Mouse (Mus musculus): ENCODE measurements around the gene Olfr330.
"Not testable (repeated sequence)": the region's sequence is repeated elsewhere in the genome, so short reads cannot be mapped to it uniquely, and the experiment has no call there.

Gene Olfr330

GRCm38 (mm10) chr11:58534736-58535135 lies at the start of gene Olfr330:
Gene Olfr330 (minus strand): TSS chr11:58534836.
- DNase-seq: not testable (repeated sequence)

DNA sequence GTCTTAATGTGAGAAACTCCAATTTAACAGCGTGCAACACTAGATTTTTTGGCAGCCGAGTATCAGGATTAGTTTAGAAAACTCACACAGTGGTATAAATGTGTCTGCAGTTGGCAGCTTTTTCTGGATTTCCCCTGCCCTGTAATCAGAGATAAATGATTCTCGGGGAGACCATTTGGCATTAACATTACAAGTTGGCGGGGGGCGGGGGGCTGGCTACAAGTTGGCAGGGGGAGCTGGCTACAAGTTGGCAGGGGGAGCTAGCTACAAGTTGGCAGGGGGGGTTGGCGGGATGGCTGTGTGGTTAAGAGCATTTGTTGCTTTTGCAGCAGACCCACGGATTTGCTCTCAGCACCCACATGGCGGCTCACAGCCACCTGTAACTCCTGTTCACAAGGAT lies 44.0 kb upstream of the Olfr330 start:
- no peak for DNase-seq

DNA sequence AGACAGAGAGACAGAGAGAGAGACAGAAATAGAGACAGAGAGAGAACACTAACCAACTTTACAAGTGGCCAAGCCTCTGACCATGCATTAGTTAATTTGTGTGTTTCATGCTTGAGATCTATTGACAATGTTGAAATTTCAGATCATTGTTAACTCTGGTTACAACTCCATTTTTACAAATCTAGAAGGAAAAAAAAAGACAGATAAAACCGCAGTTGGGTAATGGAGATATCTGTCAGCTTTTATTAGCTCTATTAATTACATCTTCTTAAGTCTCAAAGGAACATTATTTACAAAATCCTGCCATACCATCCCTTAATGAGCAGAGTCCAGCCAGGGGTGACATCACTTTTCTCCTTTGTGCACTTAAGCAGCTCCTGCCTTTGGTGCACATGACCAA lies 42.8 kb upstream of the Olfr330 start, which contains the start of gene Olfr325:
Gene Olfr325, plus strand, starts transcription at position 301 of the 400 bp plus-strand sequence.
- DNase-seq: no peak

DNA sequence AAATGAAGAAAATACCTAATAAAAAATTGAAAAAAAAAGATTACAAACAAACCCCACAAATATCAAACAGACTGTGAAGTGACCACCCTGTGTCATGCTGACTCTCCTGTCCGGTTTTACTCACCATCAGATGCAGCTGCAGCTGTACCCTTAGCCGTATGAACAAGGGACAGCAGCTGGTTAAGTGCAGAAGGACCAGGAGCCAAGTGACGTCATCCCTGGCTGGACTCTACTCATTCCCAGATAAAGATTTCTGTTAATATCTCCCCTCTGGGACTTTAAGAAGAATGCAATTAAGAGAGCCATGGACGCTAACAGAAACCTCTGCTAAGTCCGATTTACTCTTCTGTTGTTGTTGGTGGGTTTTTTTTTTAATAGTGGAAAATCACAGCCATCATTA lies 35.8 kb upstream of the Olfr330 start, which contains the start of gene Olfr224:
Gene Olfr224, minus strand, starts transcription at position 149 of the 400 bp plus-strand sequence.
- no peak for DNase-seq

GRCm38 (mm10) chr11:58555536-58555935 lies 20.9 kb upstream of the Olfr330 start, which contains the start of gene Olfr328:
Gene Olfr328 (minus strand): TSS chr11:58555636.
- no peak for DNase-seq

GRCm38 (mm10) chr11:58546322-58546721 lies 11.7 kb upstream of the Olfr330 start, which contains the start of gene Olfr329-ps:
Gene Olfr329-ps (minus strand): TSS chr11:58546422.
- DNase-seq: no peak

DNA sequence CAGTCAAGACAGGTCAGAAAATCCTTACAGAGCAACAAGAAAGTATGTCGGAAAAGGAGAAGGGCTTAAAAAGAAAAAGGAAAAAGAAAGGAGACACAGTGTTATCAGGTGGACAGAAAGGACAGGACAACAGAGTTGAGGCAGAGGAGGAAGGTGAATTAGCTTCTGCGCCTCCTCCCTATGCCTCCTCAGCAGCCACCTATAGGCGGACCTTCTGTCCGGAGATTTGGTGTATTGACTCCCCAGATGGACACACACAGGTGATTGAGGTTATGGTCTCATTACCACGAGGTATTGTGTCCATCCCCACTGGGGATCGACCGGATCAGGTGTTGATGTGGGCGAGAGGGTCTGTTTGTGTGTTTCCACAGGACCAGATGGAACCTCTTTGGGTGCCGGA lies 14.9 kb downstream of the Olfr330 start:
- not testable (repeated sequence) for DNase-seq

DNA sequence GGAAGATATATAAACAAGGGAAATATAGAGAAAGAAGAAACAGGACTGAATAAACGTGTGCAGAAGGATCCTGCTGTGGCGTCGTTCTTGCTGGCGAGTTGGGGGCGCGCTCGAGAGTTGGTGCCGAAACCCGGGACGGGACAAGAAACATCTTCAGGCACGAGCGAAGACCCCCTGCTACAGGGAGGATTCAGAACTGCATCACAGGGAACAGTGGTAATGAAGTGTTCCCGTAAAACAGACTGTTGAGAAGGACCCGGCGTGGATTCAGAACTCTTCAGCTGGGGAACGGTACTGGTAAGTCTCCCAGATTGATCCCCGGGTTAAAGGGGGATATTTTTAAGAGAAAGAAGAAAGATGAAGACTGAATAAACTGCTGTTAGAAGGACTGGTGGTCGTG lies 15.7 kb downstream of the Olfr330 start:
- DNase-seq: peak; percentile 69

- DNase-seq: not testable (repeated sequence)
These were observed 25.6 kb downstream of the Olfr330 start for GRCm38 (mm10) chr11:58509058-58509457.

DNA sequence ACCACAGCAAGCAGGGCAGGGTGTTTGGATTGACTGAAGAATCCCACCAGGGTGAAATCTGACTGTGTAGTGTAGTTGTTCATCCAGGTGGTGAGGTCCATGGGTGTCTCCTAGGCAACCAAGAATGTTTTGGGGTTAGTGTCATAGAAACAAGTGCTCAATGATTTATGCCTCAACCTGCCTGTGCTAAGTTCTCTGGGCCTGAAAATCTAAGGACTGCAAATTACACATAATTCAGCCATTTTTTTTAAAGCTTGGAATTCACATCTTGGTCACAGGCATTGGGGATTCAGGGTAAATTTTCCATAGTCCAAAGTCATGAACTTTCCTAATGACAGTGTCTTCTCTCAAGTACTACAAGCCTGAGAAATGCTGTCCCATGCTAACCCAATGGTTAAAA lies 32.2 kb downstream of the Olfr330 start, which contains the start of gene Olfr331:
Gene Olfr331, minus strand, starts transcription at position 101 of the 400 bp plus-strand sequence.
- DNase-seq: not testable (repeated sequence)

DNA sequence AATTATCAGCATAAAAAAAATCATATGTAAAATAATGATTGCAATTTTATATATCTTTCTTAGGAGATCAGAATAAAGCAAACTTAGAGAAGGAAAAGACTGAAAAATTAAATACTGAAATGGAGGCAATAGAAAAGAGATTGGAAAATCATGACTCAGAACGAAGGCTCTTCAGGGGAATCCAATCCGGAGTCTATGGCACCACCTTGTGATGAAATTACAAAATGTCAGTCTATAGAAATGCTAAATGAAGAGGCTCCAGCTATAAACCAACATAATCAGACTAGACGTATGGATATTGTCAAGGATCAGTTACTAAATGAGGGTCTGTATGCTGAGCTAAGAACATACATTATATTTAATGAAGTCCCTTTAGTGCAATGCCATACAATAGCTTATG lies 35.3 kb downstream of the Olfr330 start:
- DNase-seq: no peak

GRCm38 (mm10) chr11:58498761-58499160 lies 35.9 kb downstream of the Olfr330 start:
- DNase-seq: no peak

- no peak for DNase-seq
These were observed 42.2 kb downstream of the Olfr330 start, which contains the start of gene Olfr332 for GRCm38 (mm10) chr11:58492455-58492854. Gene Olfr332 (minus strand): TSS chr11:58492555.

All from right cerebral cortex, postnatal 14 days (tissue).